Mouse (Mus musculus): ENCODE data around the gene Pcsk6. TPM values are rescaled to one million over a fixed set of nuclear protein-coding genes. Genes with fewer than 3 reads are reported as not detected.
A peak's percentile ranks its signal among the peaks of the same experiment; 100 is the strongest.
"Not testable (repeated sequence)": the region's sequence is repeated elsewhere in the genome, so short reads cannot be mapped to it uniquely, and the experiment has no call there.

Gene Pcsk6
- polyA plus RNA-seq, 1 experiment from 2014 or later: 6.1 TPM

GRCm38 (mm10) chr7:65913088-65913610 lies 51.6 kb downstream of the Pcsk6 start:
- Histone ChIP-seq H3K36me3 (ENCODE audit: control insufficient read depth, insufficient read depth, low read length) (no peaks in the 10 kb centered on the region), H3K4me1 (ENCODE audit: control insufficient read depth, insufficient read depth, low read length) (peaks cover under 1% of the 10 kb centered on the region; the same call in 1 of the 2 replicates), H3K27ac (ENCODE audit: low read depth, low read length) (no peak overlapping the region), H3K9me3 (replicated peaks; ENCODE audit: control insufficient read depth, low read length) (no peaks in the 10 kb centered on the region), H3K4me3 (ENCODE audit: low read depth, low read length) (no peak overlapping the region), H3K9ac (ENCODE audit: low read depth, low read length) (no peak overlapping the region), H3K4me2 (no peak overlapping the region), H3K27me3 (ENCODE audit: control insufficient read depth, insufficient read depth, low read length) (no peaks in the 10 kb centered on the region; the same call in 1 of the 2 replicates)
- ATAC-seq (replicated peaks; ENCODE audit: insufficient number of reproducible peaks, low FRiP score, low TSS enrichment): no peak
- 79% methylated on average over 3 of the region's 3 CpGs for WGBS (ENCODE audit: insufficient replicate concordance)

- no peak overlapping the region for H3K9ac ChIP-seq (ENCODE audit: low read depth, low read length)
- no peaks in the 10 kb centered on the region for H3K36me3 ChIP-seq (ENCODE audit: control insufficient read depth, insufficient read depth, low read length)
- no peaks in the 10 kb centered on the region for H3K9me3 ChIP-seq (replicated peaks; ENCODE audit: control insufficient read depth, low read length)
- H3K27me3 ChIP-seq (ENCODE audit: control insufficient read depth, insufficient read depth, low read length): no peaks in the 10 kb centered on the region; the same call in 1 of the 2 replicates
- H3K27ac ChIP-seq (ENCODE audit: low read depth, low read length): no peak overlapping the region
- WGBS (ENCODE audit: insufficient replicate concordance): 40% methylated on average over 11 of the region's 11 CpGs
- no peak overlapping the region for H3K4me3 ChIP-seq (ENCODE audit: low read depth, low read length)
- no peak overlapping the region for H3K4me2 ChIP-seq
- ATAC-seq (replicated peaks; ENCODE audit: insufficient number of reproducible peaks, low FRiP score, low TSS enrichment): no peak
- peaks cover 4% of the 10 kb centered on the region; the same call in 1 of the 2 replicates for H3K4me1 ChIP-seq (ENCODE audit: control insufficient read depth, insufficient read depth, low read length)
Measured at GRCm38 (mm10) chr7:65914761-65915301, 53.3 kb downstream of the Pcsk6 start.

DNA sequence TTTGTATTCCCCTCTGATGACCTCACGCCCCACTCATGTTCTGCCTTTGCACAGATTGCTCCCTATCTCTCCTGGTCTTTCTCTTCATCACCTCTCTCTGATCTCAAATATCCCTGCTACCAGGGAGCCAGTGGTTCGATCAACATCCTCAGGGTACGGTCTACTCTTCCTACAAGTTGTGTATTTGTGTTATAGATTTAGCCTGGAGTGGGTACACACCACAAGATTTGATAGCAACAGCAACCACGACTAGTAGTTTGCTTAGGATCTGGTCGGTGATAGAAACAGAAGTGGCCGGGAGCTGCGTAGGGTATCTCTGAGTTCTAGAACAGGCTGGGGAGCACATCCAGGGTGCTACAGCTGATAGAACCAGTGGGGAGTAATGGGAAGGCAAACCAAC lies 54.3 kb downstream of the Pcsk6 start:
- no peaks in the 10 kb centered on the region; the same call in 1 of the 2 replicates for H3K27me3 ChIP-seq (ENCODE audit: control insufficient read depth, insufficient read depth, low read length)
- no peaks in the 10 kb centered on the region for H3K36me3 ChIP-seq (ENCODE audit: control insufficient read depth, insufficient read depth, low read length)
- ATAC-seq (replicated peaks; ENCODE audit: insufficient number of reproducible peaks, low FRiP score, low TSS enrichment): no peak
- no peak overlapping the region for H3K4me2 ChIP-seq
- H3K4me1 ChIP-seq (ENCODE audit: control insufficient read depth, insufficient read depth, low read length): peaks cover 4% of the 10 kb centered on the region; the same call in 1 of the 2 replicates
- H3K27ac ChIP-seq (ENCODE audit: low read depth, low read length): no peak overlapping the region
- H3K4me3 ChIP-seq (ENCODE audit: low read depth, low read length): no peak overlapping the region
- WGBS (ENCODE audit: insufficient replicate concordance): 81% methylated on average over 7 of the region's 7 CpGs
- no peaks in the 10 kb centered on the region for H3K9me3 ChIP-seq (replicated peaks; ENCODE audit: control insufficient read depth, low read length)
- H3K9ac ChIP-seq (ENCODE audit: low read depth, low read length): no peak overlapping the region

DNA sequence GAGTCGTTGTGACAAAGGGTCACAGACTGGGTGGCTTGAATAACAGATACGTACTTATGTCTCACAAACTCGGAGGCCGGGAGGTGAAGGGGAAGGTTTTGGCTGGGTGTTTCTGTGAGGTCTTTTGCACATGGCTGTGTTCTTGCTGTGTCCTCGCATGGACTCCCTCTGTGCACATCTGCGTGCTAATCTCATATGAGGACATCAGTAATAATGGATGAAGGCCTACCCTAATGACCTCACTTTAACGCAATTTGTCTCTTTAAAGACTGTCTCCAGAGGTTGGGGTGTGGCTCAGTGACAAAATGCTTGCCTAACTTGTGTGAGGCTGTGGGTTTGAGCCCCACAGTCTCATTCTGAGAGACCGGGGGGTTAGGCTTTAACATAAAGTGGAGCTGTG lies 55.0 kb downstream of the Pcsk6 start:
- no peaks in the 10 kb centered on the region for H3K9me3 ChIP-seq (replicated peaks; ENCODE audit: control insufficient read depth, low read length)
- no peak for ATAC-seq (replicated peaks; ENCODE audit: insufficient number of reproducible peaks, low FRiP score, low TSS enrichment)
- 71% methylated on average over 8 of the region's 8 CpGs for WGBS (ENCODE audit: insufficient replicate concordance)

DNA sequence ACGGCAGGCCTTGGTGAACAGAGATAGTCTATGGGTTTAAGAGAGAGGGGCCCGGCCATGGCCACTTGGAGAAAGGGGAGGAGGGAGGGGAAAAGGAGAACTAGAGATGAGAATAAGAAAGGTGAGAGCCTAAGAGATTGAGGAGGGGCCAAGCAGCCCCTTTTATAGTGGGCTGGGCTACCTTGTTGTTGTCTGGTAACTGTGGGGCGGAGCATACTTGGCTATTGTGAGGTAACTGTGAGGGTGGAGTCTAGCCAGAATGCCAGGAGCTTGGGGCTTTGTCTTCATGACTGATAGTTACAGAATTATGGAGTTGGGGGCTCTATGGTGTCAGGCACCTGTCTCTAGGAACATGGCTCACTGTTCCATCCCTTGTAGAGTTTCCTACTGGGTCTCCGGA lies 56.9 kb downstream of the Pcsk6 start:
- WGBS (ENCODE audit: insufficient replicate concordance): 95% methylated on average over 4 of the region's 4 CpGs
- H3K9me3 ChIP-seq (replicated peaks; ENCODE audit: control insufficient read depth, low read length): no peaks in the 10 kb centered on the region
- ATAC-seq (replicated peaks; ENCODE audit: insufficient number of reproducible peaks, low FRiP score, low TSS enrichment): no peak

More for the DNA sequence above, 55.0 kb downstream of the Pcsk6 start:
- H3K27ac ChIP-seq (ENCODE audit: low read depth, low read length): no peak overlapping the region
- no peak overlapping the region for H3K4me3 ChIP-seq (ENCODE audit: low read depth, low read length)
- H3K9ac ChIP-seq (ENCODE audit: low read depth, low read length): no peak overlapping the region
- H3K4me1 ChIP-seq (ENCODE audit: control insufficient read depth, insufficient read depth, low read length): peaks cover 4% of the 10 kb centered on the region; the same call in 1 of the 2 replicates
- no peak overlapping the region for H3K4me2 ChIP-seq
- no peaks in the 10 kb centered on the region for H3K36me3 ChIP-seq (ENCODE audit: control insufficient read depth, insufficient read depth, low read length)
- H3K27me3 ChIP-seq (ENCODE audit: control insufficient read depth, insufficient read depth, low read length): no peaks in the 10 kb centered on the region; the same call in none of the 2 replicates

DNA sequence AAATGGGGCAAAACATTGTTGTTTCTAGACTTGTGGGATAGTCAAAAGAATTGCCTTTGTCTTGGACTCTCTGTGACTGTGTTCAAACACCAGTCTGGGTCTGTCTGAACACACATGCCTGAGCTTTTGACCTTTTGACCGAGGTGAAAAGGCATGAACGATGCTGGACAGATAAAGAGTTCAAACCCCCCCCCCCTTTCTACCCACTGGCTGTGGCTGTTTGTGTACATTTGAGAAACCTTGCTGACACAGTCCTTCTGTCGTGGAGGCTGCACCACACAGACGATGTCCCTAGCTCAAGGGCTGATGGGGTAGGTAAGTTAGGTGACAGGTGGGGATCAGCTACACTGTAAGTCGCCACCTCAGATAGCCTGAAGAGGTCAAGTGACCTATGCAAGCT lies 67.9 kb downstream of the Pcsk6 start:
- Histone ChIP-seq H3K4me2 (no peak overlapping the region), H3K9ac (ENCODE audit: low read depth, low read length) (no peak overlapping the region), H3K27me3 (ENCODE audit: control insufficient read depth, insufficient read depth, low read length) (peaks cover 15% of the 10 kb centered on the region), H3K4me1 (ENCODE audit: control insufficient read depth, insufficient read depth, low read length) (peaks cover 18% of the 10 kb centered on the region), H3K36me3 (ENCODE audit: control insufficient read depth, insufficient read depth, low read length) (no peaks in the 10 kb centered on the region), H3K9me3 (replicated peaks; ENCODE audit: control insufficient read depth, low read length) (no peaks in the 10 kb centered on the region), H3K27ac (ENCODE audit: low read depth, low read length) (no peak overlapping the region), H3K4me3 (ENCODE audit: low read depth, low read length) (no peak overlapping the region)
- ATAC-seq (replicated peaks; ENCODE audit: insufficient number of reproducible peaks, low FRiP score, low TSS enrichment): 0 out of 2 replicates have a peak, but pooled peaks have one; percentile 35
- WGBS (ENCODE audit: insufficient replicate concordance): 15% methylated on average over 5 of the region's 5 CpGs

More for the DNA sequence above, 56.9 kb downstream of the Pcsk6 start:
- Histone ChIP-seq H3K9ac (ENCODE audit: low read depth, low read length) (no peak overlapping the region), H3K4me3 (ENCODE audit: low read depth, low read length) (no peak overlapping the region), H3K27ac (ENCODE audit: low read depth, low read length) (no peak overlapping the region), H3K4me1 (ENCODE audit: control insufficient read depth, insufficient read depth, low read length) (peaks cover 4% of the 10 kb centered on the region; the same call in 1 of the 2 replicates), H3K27me3 (ENCODE audit: control insufficient read depth, insufficient read depth, low read length) (no peaks in the 10 kb centered on the region; the same call in none of the 2 replicates), H3K4me2 (no peak overlapping the region), H3K36me3 (ENCODE audit: control insufficient read depth, insufficient read depth, low read length) (no peaks in the 10 kb centered on the region)

- peak; percentile 71 for ATAC-seq (replicated peaks; ENCODE audit: insufficient number of reproducible peaks, low FRiP score, low TSS enrichment)
- Histone ChIP-seq H3K9me3 (replicated peaks; ENCODE audit: control insufficient read depth, low read length) (no peaks in the 10 kb centered on the region), H3K4me1 (ENCODE audit: control insufficient read depth, insufficient read depth, low read length) (peaks cover 18% of the 10 kb centered on the region), H3K27me3 (ENCODE audit: control insufficient read depth, insufficient read depth, low read length) (peaks cover 11% of the 10 kb centered on the region), H3K27ac (ENCODE audit: low read depth, low read length) (no peak overlapping the region), H3K4me3 (ENCODE audit: low read depth, low read length) (no peak overlapping the region), H3K9ac (ENCODE audit: low read depth, low read length) (no peak overlapping the region), H3K36me3 (ENCODE audit: control insufficient read depth, insufficient read depth, low read length) (no peaks in the 10 kb centered on the region), H3K4me2 (no peak overlapping the region)
- 40% methylated on average over 11 of the region's 11 CpGs for WGBS (ENCODE audit: insufficient replicate concordance)
Measured at GRCm38 (mm10) chr7:65930478-65930877, 68.9 kb downstream of the Pcsk6 start.

GRCm38 (mm10) chr7:65934238-65934970 lies 72.9 kb downstream of the Pcsk6 start:
- H3K27ac ChIP-seq (ENCODE audit: low read depth, low read length); H3K36me3 ChIP-seq (ENCODE audit: control insufficient read depth, insufficient read depth, low read length); H3K9ac ChIP-seq (ENCODE audit: low read depth, low read length); H3K4me2 ChIP-seq; H3K4me3 ChIP-seq (ENCODE audit: low read depth, low read length); ATAC-seq (replicated peaks; ENCODE audit: insufficient number of reproducible peaks, low FRiP score, low TSS enrichment); H3K9me3 ChIP-seq (replicated peaks; ENCODE audit: control insufficient read depth, low read length): not testable (repeated sequence)
- WGBS (ENCODE audit: insufficient replicate concordance): 74% methylated on average over 3 of the region's 3 CpGs
- Histone ChIP-seq H3K27me3 (ENCODE audit: control insufficient read depth, insufficient read depth, low read length) (peaks cover 11% of the 10 kb centered on the region), H3K4me1 (ENCODE audit: control insufficient read depth, insufficient read depth, low read length) (peaks cover 17% of the 10 kb centered on the region)
